Mouse (Mus musculus) embryonic fibroblast, embryonic 13.5 days (primary cell): ENCODE results near the gene Srgap2. TPM values are rescaled to one million over a fixed set of nuclear protein-coding genes. Genes with fewer than 3 reads are reported as not detected.

Source experiments
- H3K27ac ChIP-seq: 2 replicates; pipeline ENCODE4 v1.5.1; 2012; ENCODE audit warnings: low read length, control low read depth, inconsistent platforms; ENCODE audit not compliant: insufficient read depth
- H3K4me1 ChIP-seq: 2 replicates; pipeline ENCODE4 v1.6.1; 2011; ENCODE audit warnings: low read length; ENCODE audit not compliant: control insufficient read depth, insufficient read depth
- H3K4me3 ChIP-seq: 2 replicates; pipeline ENCODE4 v1.5.1; 2011; ENCODE audit warnings: mild to moderate bottlenecking, control low read depth, low read length; ENCODE audit not compliant: insufficient read depth
- CTCF ChIP-seq: IDR thresholded peaks from 2 replicates; pipeline ENCODE4 v1.5.1; 2011; ENCODE audit warnings: mild to moderate bottlenecking, control low read depth, low read length, moderate library complexity, borderline replicate concordance; ENCODE audit not compliant: insufficient read depth
- POLR2A ChIP-seq: IDR thresholded peaks from 2 replicates; pipeline ENCODE4 v1.6.1; 2011; ENCODE audit warnings: low read depth, mild to moderate bottlenecking, control low read depth, low read length, moderate library complexity
- polyA plus RNA-seq: library from polyadenylated mRNA; stranded (reverse); fragments of >200 nt; gene quantifications from 2 replicates; pipeline ENCODE4 v1.2.4, GENCODE M21; 2011; ENCODE audit warnings: low read depth; ENCODE audit not compliant: missing spikeins, insufficient read length

Gene Srgap2
- polyA plus RNA-seq, 1 experiment: 66.6 TPM

DNA sequence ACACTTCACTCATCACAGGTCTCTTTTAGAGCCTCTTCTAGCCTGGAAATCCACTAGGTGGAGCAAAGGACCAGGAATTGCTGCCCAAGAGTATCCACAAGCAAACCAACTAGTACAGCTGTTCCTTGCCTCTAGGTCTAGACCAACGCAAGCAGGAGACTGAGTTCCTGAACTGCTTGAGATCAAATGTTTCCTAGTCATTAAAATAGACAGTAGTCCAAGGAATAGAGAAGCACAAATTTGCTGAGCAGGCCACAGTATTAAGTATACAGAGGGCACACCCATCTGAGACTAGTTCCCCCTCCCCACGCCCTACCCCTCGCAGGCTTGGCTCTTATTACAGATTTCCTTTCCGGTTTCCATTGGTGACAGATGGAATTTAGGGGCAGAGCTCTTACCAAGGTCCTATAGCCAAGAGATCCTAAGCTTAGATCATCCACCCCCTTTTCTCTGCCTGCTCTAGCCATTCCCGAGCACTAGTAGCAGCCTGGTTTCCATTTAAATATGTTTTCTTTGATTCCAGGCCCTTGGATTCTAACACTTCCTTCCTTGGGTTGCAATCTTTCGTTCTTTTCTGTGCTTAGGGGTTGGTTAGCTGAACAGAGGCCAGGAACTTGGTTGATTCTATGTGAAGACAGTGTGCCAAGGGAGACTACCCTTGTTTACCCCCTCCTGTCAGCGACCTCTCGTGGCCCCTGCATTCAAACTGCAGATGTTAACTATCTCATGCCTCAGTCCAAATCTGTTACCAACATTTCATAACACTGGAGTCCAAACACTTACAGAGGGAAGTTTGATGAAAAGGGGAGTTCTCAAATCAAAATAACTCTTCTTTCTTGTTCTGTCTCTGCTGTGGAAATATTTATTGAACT lies 21.6 kb upstream of the Srgap2 start:
- H3K4me3 ChIP-seq: no peak overlapping the region
- TF ChIP-seq POLR2A (no peak), CTCF (no peak)
- 0 out of 2 replicates have a peak, but pooled peaks cover 4% of the 10 kb centered on the region for H3K4me1 ChIP-seq
- H3K27ac ChIP-seq: peak overlapping the region; percentile 14; the same call in 1 of the 2 replicates

DNA sequence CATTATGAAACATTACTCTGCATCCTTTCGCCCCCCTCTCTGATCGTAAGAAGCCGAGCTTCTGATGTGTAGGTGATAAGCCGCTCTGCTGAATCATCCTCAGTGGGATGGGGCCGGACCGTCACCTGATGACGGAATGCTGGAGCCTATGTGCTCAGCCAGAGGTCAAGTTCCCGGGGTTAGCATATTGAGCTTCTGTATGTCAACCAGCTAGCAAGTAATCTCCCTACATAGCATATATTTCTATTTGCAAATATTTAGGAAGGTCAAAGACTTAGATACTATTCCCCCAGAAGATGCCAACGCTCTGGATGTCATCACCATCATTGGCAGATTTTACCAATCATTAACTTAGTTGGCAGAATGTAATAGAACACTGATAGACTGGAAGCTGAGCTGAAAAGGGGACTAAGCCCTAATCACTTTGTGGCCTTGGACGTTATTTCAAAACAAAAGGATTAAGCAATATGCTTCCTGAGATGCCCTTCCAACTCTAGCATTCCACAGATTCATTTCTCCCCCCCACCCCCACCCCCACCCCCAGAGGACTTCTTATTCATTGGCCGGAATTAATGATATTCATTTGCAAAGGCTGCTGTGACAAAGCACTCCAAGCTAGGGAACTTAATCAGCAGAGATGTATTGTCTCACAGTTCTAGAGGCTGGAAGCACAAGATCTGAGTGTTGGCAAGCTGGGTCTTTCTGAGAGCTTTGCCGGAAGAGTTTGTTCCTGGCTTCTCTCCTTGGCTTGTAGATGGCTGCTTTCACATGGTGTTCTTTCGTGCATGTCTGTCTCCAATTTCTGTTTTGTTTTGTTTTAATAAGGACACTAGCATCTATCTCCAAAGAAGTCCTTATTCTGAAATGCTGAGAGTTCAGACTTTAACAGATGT lies 19.9 kb upstream of the Srgap2 start:
- TF ChIP-seq CTCF (no peak), POLR2A (no peak)
- H3K27ac ChIP-seq: no peak overlapping the region
- H3K4me3 ChIP-seq: no peak overlapping the region
- H3K4me1 ChIP-seq: 0 out of 2 replicates have a peak, but pooled peaks cover 4% of the 10 kb centered on the region

- Histone ChIP-seq H3K4me1 (peaks cover 4% of the 10 kb centered on the region; the same call in 1 of the 2 replicates), H3K4me3 (no peak overlapping the region), H3K27ac (no peak overlapping the region)
- no peak for TF ChIP-seq POLR2A
- TF ChIP-seq CTCF: no peak
These were observed 16.9 kb upstream of the Srgap2 start for GRCm38 (mm10) chr1:131543886-131544565.

DNA sequence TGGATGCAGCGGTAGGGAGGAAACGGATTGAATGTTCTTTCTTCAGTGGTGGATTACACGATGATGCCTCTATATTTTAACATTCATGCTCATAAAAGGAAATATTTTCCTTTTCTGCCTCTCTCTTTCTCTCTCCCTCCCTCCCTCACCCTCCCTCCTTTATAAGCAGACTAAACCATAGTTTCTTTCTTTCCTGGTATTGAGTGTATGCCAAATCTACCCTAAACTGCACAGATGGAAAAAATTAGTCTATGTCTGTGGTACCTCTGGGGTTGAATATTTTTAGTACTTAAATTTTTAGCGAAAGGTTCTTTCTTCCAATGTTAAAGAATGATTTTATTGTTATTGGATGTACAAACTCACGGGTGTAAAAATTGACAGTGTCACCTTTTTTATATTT lies 14.8 kb upstream of the Srgap2 start:
- Histone ChIP-seq H3K4me3 (no peak overlapping the region), H3K4me1 (peaks cover 2% of the 10 kb centered on the region; the same call in 1 of the 2 replicates), H3K27ac (peak overlapping the region; percentile 59; the same call in 1 of the 2 replicates)
- no peak for TF ChIP-seq POLR2A
- TF ChIP-seq CTCF: no peak

DNA sequence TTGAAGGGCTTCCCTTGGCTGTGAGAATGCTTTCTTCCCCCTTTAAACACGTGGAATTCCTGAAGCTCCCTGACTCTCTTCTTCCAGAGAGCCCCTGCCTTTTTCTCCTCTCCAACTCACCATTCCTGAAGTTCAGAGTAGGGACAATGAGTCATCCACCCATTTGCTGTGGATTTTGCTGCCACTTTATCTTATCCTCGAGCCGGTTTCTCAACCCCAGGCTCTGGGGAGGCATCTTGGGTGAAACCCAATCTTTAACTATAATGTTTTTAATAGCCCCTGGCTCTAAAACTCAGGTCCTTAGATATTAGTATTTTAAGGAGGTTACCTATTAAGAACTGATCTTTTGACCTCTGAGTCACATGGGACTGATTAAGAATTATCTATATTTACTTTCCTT lies 14.3 kb upstream of the Srgap2 start:
- TF ChIP-seq CTCF (no peak), POLR2A (no peak)
- Histone ChIP-seq H3K4me3 (no peak overlapping the region), H3K4me1 (peaks cover 2% of the 10 kb centered on the region; the same call in 1 of the 2 replicates), H3K27ac (0 out of 2 replicates have a peak overlapping the region, but pooled peaks have one; percentile 5)

DNA sequence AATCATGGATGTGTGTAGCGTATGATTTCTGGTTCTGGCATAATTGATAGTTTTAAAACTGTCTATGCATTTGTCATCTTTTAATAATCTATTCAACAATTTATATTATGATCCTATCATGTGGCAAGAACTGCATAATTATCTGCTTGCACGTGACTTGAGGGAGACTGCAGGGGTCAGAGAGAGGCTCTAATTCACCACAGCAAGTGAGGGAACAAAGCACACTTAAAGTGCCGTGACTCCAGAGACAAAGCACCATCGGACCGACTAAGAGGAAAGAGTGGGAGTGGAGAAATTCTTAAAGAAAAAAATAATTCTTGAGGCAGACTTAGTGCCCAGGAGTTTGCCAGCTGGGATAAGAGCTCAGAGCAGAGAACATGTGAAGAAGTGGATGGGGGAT lies 13.6 kb upstream of the Srgap2 start:
- H3K4me3 ChIP-seq: no peak overlapping the region

DNA sequence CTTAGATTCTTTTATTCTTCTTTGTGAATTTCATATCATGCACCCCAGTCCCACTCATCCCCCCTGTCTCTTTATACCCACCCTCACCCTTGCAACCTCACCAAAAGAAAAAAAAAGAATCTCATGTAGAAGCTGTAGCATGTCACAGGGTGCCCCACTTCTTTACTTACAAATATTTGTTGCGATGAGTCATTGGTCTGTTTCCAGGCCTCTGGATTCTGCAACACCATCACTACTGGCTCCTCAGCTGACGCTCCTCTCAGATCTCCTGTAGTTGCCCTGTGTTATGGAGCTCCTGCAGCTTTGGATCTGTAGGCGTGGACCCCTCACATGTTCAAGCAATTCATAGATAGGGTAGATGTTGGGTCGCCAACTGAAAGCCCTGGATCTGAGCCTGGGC lies 12.6 kb upstream of the Srgap2 start:
- H3K27ac ChIP-seq: no peak overlapping the region
- peaks cover 2% of the 10 kb centered on the region; the same call in 1 of the 2 replicates for H3K4me1 ChIP-seq
- no peak for TF ChIP-seq CTCF
- no peak for TF ChIP-seq POLR2A
- H3K4me3 ChIP-seq: no peak overlapping the region

More for the DNA sequence above, 13.6 kb upstream of the Srgap2 start:
- Histone ChIP-seq H3K4me1 (peaks cover 2% of the 10 kb centered on the region; the same call in 1 of the 2 replicates), H3K27ac (no peak overlapping the region)
- TF ChIP-seq CTCF (no peak), POLR2A (no peak)

GRCm38 (mm10) chr1:131528561-131529166 lies 1.5 kb upstream of the Srgap2 start:
- TF ChIP-seq CTCF: no peak
- no peak for TF ChIP-seq POLR2A
- H3K4me1 ChIP-seq: peaks cover 4% of the 10 kb centered on the region; the same call in 1 of the 2 replicates
- peak overlapping the region; percentile 47 for H3K27ac ChIP-seq
- H3K4me3 ChIP-seq: peak overlapping the region; percentile 95
